Mouse (Mus musculus): ENCODE data around the gene Foxo1.

DNA sequence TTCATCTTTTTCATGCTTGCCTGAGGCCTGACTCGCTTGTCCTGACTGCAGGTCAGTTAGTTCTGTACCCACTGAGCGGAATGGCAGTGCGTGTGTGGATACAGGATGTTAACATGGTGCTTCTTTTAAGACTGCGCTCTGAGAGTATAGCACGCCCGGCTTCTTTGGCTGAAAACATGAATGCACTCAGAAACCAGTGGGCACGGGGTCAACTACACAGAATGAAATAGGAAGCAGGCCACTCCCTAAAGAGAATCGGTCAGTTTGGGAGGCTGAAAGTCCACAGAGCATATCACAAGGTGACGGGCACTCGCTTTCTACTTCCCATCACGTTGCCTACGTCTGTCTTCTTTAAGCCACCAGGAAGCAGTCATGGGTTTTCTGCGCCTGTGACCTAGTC is 59.0 kb downstream of the Foxo1 start:
- TF ChIP-seq EP300 (optimal IDR thresholded peaks at IDR 0.05) = no peak
- no peak for TF ChIP-seq CTCF (IDR thresholded peaks at IDR 0.05; ENCODE audit: low read depth)
